Mouse (Mus musculus): ENCODE data around the gene Adprhl2. TPM values are rescaled to one million over a fixed set of nuclear protein-coding genes. Genes with fewer than 3 reads are reported as not detected.

Adprhl2 gene
- polyA plus RNA-seq, 1 experiment from 2014 or later, result 25.1 TPM

- Histone ChIP-seq H3K27ac (replicated peaks in 1 of 2; ENCODE audit: control insufficient read depth in 1 of 2, insufficient read depth in 1 of 2, low read depth in 2 of 2, low read length in 2 of 2) (no peak overlapping the region), H3K4me2 (ENCODE audit: low read length) (no peak overlapping the region), H3K9ac (ENCODE audit: low read length) (no peak overlapping the region), H3K4me1 (ENCODE audit: control insufficient read depth in 2 of 2, insufficient read depth in 2 of 2, low read length in 2 of 2) (peaks cover 4 to 7% of the 10 kb centered on the region in 2 experiments; a peak in 3 of 4 replicates), H3K27me3 (ENCODE audit: control insufficient read depth, insufficient read depth, low read length) (peaks cover 41% of the 10 kb centered on the region), H3K4me3 (ENCODE audit: control insufficient read depth in 1 of 2, insufficient read depth in 1 of 2, low read depth in 1 of 2, low read length in 2 of 2) (no peak overlapping the region), H3K36me3 (ENCODE audit: control insufficient read depth, insufficient read depth, low read length) (no peaks in the 10 kb centered on the region), H3K9me3 (ENCODE audit: control insufficient read depth, low read length) (peaks cover 5% of the 10 kb centered on the region; the same call in 1 of the 2 replicates)
- 65% methylated on average over 8 of the region's 8 CpGs for WGBS
- no peak for ATAC-seq (ENCODE audit: insufficient number of reproducible peaks, insufficient read depth, low FRiP score, low read depth)
Measured at GRCm38 (mm10) chr4:126283582-126283981, 37.9 kb downstream of the Adprhl2 start.

GRCm38 (mm10) chr4:126281706-126282105 lies 39.8 kb downstream of the Adprhl2 start:
- Histone ChIP-seq H3K4me3 (ENCODE audit: control insufficient read depth in 1 of 2, insufficient read depth in 1 of 2, low read depth in 1 of 2, low read length in 2 of 2) (no peak overlapping the region), H3K9ac (ENCODE audit: low read length) (no peak overlapping the region), H3K4me1 (ENCODE audit: control insufficient read depth in 2 of 2, insufficient read depth in 2 of 2, low read length in 2 of 2) (peaks cover 4% of the 10 kb centered on the region in 2 experiments; a peak in 2 of 4 replicates), H3K27me3 (ENCODE audit: control insufficient read depth, insufficient read depth, low read length) (peaks cover 23% of the 10 kb centered on the region), H3K9me3 (ENCODE audit: control insufficient read depth, low read length) (peaks cover 5% of the 10 kb centered on the region; the same call in 1 of the 2 replicates), H3K4me2 (ENCODE audit: low read length) (no peak overlapping the region), H3K27ac (replicated peaks in 1 of 2; ENCODE audit: control insufficient read depth in 1 of 2, insufficient read depth in 1 of 2, low read depth in 2 of 2, low read length in 2 of 2) (no peak overlapping the region), H3K36me3 (ENCODE audit: control insufficient read depth, insufficient read depth, low read length) (no peaks in the 10 kb centered on the region)
- no peak for ATAC-seq (ENCODE audit: insufficient number of reproducible peaks, insufficient read depth, low FRiP score, low read depth)
- WGBS, result 62% methylated on average over 9 of the region's 9 CpGs

GRCm38 (mm10) chr4:126278961-126279360 lies 42.5 kb downstream of the Adprhl2 start:
- 61% methylated on average over 9 of the region's 9 CpGs for WGBS
- no peaks in the 10 kb centered on the region for H3K9me3 ChIP-seq (ENCODE audit: control insufficient read depth, low read length)
- H3K9ac ChIP-seq (ENCODE audit: low read length), result no peak overlapping the region
- no peak overlapping the region for H3K4me2 ChIP-seq (ENCODE audit: low read length)
- peaks cover 19% of the 10 kb centered on the region for H3K36me3 ChIP-seq (ENCODE audit: control insufficient read depth, insufficient read depth, low read length)
- H3K4me1 ChIP-seq (ENCODE audit: control insufficient read depth in 2 of 2, insufficient read depth in 2 of 2, low read length in 2 of 2), result no peaks in the 10 kb centered on the region
- H3K4me3 ChIP-seq (ENCODE audit: control insufficient read depth in 1 of 2, insufficient read depth in 1 of 2, low read depth in 1 of 2, low read length in 2 of 2), result no peak overlapping the region
- no peak overlapping the region for H3K27ac ChIP-seq (replicated peaks in 1 of 2; ENCODE audit: control insufficient read depth in 1 of 2, insufficient read depth in 1 of 2, low read depth in 2 of 2, low read length in 2 of 2)
- no peak for ATAC-seq (ENCODE audit: insufficient number of reproducible peaks, insufficient read depth, low FRiP score, low read depth)
- peaks cover 3% of the 10 kb centered on the region; the same call in 1 of the 2 replicates for H3K27me3 ChIP-seq (ENCODE audit: control insufficient read depth, insufficient read depth, low read length)

- Histone ChIP-seq H3K9ac (ENCODE audit: low read length) (0 out of 2 replicates have a peak overlapping the region, but pooled peaks have one; percentile 14), H3K9me3 (ENCODE audit: control insufficient read depth, low read length) (no peaks in the 10 kb centered on the region), H3K27ac (replicated peaks in 1 of 2; ENCODE audit: control insufficient read depth in 1 of 2, insufficient read depth in 1 of 2, low read depth in 2 of 2, low read length in 2 of 2) (no peak overlapping the region), H3K36me3 (ENCODE audit: control insufficient read depth, insufficient read depth, low read length) (peaks cover 24% of the 10 kb centered on the region), H3K4me1 (ENCODE audit: control insufficient read depth in 2 of 2, insufficient read depth in 2 of 2, low read length in 2 of 2) (no peaks in the 10 kb centered on the region), H3K27me3 (ENCODE audit: control insufficient read depth, insufficient read depth, low read length) (no peaks in the 10 kb centered on the region), H3K4me2 (ENCODE audit: low read length) (peak overlapping the region; percentile 59; the same call in 1 of the 2 replicates), H3K4me3 (ENCODE audit: control insufficient read depth in 1 of 2, insufficient read depth in 1 of 2, low read depth in 1 of 2, low read length in 2 of 2) (no peak overlapping the region)
- no peak for ATAC-seq (ENCODE audit: insufficient number of reproducible peaks, insufficient read depth, low FRiP score, low read depth)
- 27% methylated on average over 9 of the region's 9 CpGs for WGBS
Measured at GRCm38 (mm10) chr4:126278565-126278915, 43.0 kb downstream of the Adprhl2 start.

- WGBS, result 8% methylated on average over 13 of the region's 13 CpGs
- Histone ChIP-seq H3K9me3 (ENCODE audit: control insufficient read depth, low read length) (no peaks in the 10 kb centered on the region), H3K4me3 (ENCODE audit: control insufficient read depth in 1 of 2, insufficient read depth in 1 of 2, low read depth in 1 of 2, low read length in 2 of 2) (peak overlapping the region; percentile 16 to 20; a peak in 2 of 4 replicates), H3K27ac (replicated peaks in 1 of 2; ENCODE audit: control insufficient read depth in 1 of 2, insufficient read depth in 1 of 2, low read depth in 2 of 2, low read length in 2 of 2) (no peak overlapping the region), H3K4me1 (ENCODE audit: control insufficient read depth in 2 of 2, insufficient read depth in 2 of 2, low read length in 2 of 2) (no peaks in the 10 kb centered on the region), H3K27me3 (ENCODE audit: control insufficient read depth, insufficient read depth, low read length) (no peaks in the 10 kb centered on the region), H3K9ac (ENCODE audit: low read length) (0 out of 2 replicates have a peak overlapping the region, but pooled peaks have one; percentile 14), H3K36me3 (ENCODE audit: control insufficient read depth, insufficient read depth, low read length) (peaks cover 29% of the 10 kb centered on the region), H3K4me2 (ENCODE audit: low read length) (peak overlapping the region; percentile 59)
- ATAC-seq (ENCODE audit: insufficient number of reproducible peaks, insufficient read depth, low FRiP score, low read depth), result no peak
Measured at GRCm38 (mm10) chr4:126277906-126278564, 43.5 kb downstream of the Adprhl2 start.

GRCm38 (mm10) chr4:126275681-126276131 lies 45.8 kb downstream of the Adprhl2 start:
- Histone ChIP-seq H3K27me3 (ENCODE audit: control insufficient read depth, insufficient read depth, low read length) (no peaks in the 10 kb centered on the region), H3K4me1 (ENCODE audit: control insufficient read depth in 2 of 2, insufficient read depth in 2 of 2, low read length in 2 of 2) (no peaks in the 10 kb centered on the region), H3K9me3 (ENCODE audit: control insufficient read depth, low read length) (no peaks in the 10 kb centered on the region), H3K9ac (ENCODE audit: low read length) (no peak overlapping the region), H3K36me3 (ENCODE audit: control insufficient read depth, insufficient read depth, low read length) (peaks cover 40% of the 10 kb centered on the region), H3K4me3 (ENCODE audit: control insufficient read depth in 1 of 2, insufficient read depth in 1 of 2, low read depth in 1 of 2, low read length in 2 of 2) (no peak overlapping the region), H3K27ac (replicated peaks in 1 of 2; ENCODE audit: control insufficient read depth in 1 of 2, insufficient read depth in 1 of 2, low read depth in 2 of 2, low read length in 2 of 2) (no peak overlapping the region), H3K4me2 (ENCODE audit: low read length) (no peak overlapping the region)
- no peak for ATAC-seq (ENCODE audit: insufficient number of reproducible peaks, insufficient read depth, low FRiP score, low read depth)
- WGBS, result 86% methylated on average over 13 of the region's 13 CpGs

GRCm38 (mm10) chr4:126275081-126275480 lies 46.4 kb downstream of the Adprhl2 start:
- no peaks in the 10 kb centered on the region for H3K9me3 ChIP-seq (ENCODE audit: control insufficient read depth, low read length)
- WGBS, result 91% methylated on average over 4 of the region's 4 CpGs
- no peak overlapping the region for H3K4me3 ChIP-seq (ENCODE audit: control insufficient read depth in 1 of 2, insufficient read depth in 1 of 2, low read depth in 1 of 2, low read length in 2 of 2)
- H3K4me2 ChIP-seq (ENCODE audit: low read length), result no peak overlapping the region
- no peaks in the 10 kb centered on the region for H3K27me3 ChIP-seq (ENCODE audit: control insufficient read depth, insufficient read depth, low read length)
- H3K9ac ChIP-seq (ENCODE audit: low read length), result no peak overlapping the region
- no peak overlapping the region for H3K27ac ChIP-seq (replicated peaks in 1 of 2; ENCODE audit: control insufficient read depth in 1 of 2, insufficient read depth in 1 of 2, low read depth in 2 of 2, low read length in 2 of 2)
- ATAC-seq (ENCODE audit: insufficient number of reproducible peaks, insufficient read depth, low FRiP score, low read depth), result no peak
- H3K4me1 ChIP-seq (ENCODE audit: control insufficient read depth in 2 of 2, insufficient read depth in 2 of 2, low read length in 2 of 2), result no peaks in the 10 kb centered on the region
- H3K36me3 ChIP-seq (ENCODE audit: control insufficient read depth, insufficient read depth, low read length), result peaks cover 40% of the 10 kb centered on the region

GRCm38 (mm10) chr4:126273753-126274152 lies 47.8 kb downstream of the Adprhl2 start:
- Histone ChIP-seq H3K4me3 (ENCODE audit: control insufficient read depth in 1 of 2, insufficient read depth in 1 of 2, low read depth in 1 of 2, low read length in 2 of 2) (no peak overlapping the region), H3K36me3 (ENCODE audit: control insufficient read depth, insufficient read depth, low read length) (peaks cover 40% of the 10 kb centered on the region), H3K27ac (replicated peaks in 1 of 2; ENCODE audit: control insufficient read depth in 1 of 2, insufficient read depth in 1 of 2, low read depth in 2 of 2, low read length in 2 of 2) (no peak overlapping the region), H3K4me1 (ENCODE audit: control insufficient read depth in 2 of 2, insufficient read depth in 2 of 2, low read length in 2 of 2) (no peaks in the 10 kb centered on the region), H3K9ac (ENCODE audit: low read length) (no peak overlapping the region), H3K9me3 (ENCODE audit: control insufficient read depth, low read length) (no peaks in the 10 kb centered on the region), H3K4me2 (ENCODE audit: low read length) (no peak overlapping the region), H3K27me3 (ENCODE audit: control insufficient read depth, insufficient read depth, low read length) (no peaks in the 10 kb centered on the region)
- 77% methylated on average over 13 of the region's 13 CpGs for WGBS
- ATAC-seq (ENCODE audit: insufficient number of reproducible peaks, insufficient read depth, low FRiP score, low read depth), result no peak

All from heart, embryonic 14.5 days (tissue).